Mouse (Mus musculus) heart, postnatal 0 days (tissue): Measurements from ENCODE around the gene Dkk2.

Source experiments
- CTCF ChIP-seq: IDR thresholded peaks from 2 replicates; pipeline ENCODE4 v1.5.1; 2016; ENCODE audit warnings: antibody characterized with exemption, control low read depth, low read depth
- EP300 ChIP-seq: IDR thresholded peaks from 2 replicates; pipeline ENCODE4 v1.6.1; 2016; ENCODE audit warnings: antibody characterized with exemption, low read depth

- TF ChIP-seq EP300, result no peak
- TF ChIP-seq CTCF, result no peak
These were observed 46.8 kb downstream of the Dkk2 start for GRCm38 (mm10) chr3:132131939-132132338.
